Mouse (Mus musculus) liver, postnatal 0 days (tissue): ENCODE data around the gene Cenpp.
"Not testable (repeated sequence)": the region's sequence is repeated elsewhere in the genome, so short reads cannot be mapped to it uniquely, and the experiment has no call there.

Experiments used
- CTCF ChIP-seq: sonication (generic); IDR thresholded peaks from 2 replicates; pipeline ENCODE4 v1.5.1; 2016; ENCODE audit warnings: antibody characterized with exemption, low read depth
- EP300 ChIP-seq: IDR thresholded peaks from 2 replicates; pipeline ENCODE4 v1.6.1; 2016; ENCODE audit warnings: antibody characterized with exemption, low read depth, mild to moderate bottlenecking

GRCm38 (mm10) chr13:49602541-49602940, 50.0 kb downstream of the Cenpp start:
- TF ChIP-seq EP300, CTCF: not testable (repeated sequence)
